Mouse (Mus musculus) kidney, adult 2 months (tissue): ENCODE results near the gene Kcnh1.

Source experiments
- CTCF ChIP-seq: fragments of 200-500 bp; conservative IDR thresholded peaks from 2 replicates; pipeline ENCODE4 v1.5.1; 2011; ENCODE audit warnings: low read depth, mild to moderate bottlenecking, control low read depth, low read length, moderate library complexity, mixed read lengths; ENCODE audit not compliant: insufficient read depth, insufficient read length
- POLR2A ChIP-seq: fragments of 200-500 bp; IDR thresholded peaks from one replicate; pipeline ENCODE4 v1.6.1; 2011; ENCODE audit warnings: low read depth, low read length, control low read depth

DNA sequence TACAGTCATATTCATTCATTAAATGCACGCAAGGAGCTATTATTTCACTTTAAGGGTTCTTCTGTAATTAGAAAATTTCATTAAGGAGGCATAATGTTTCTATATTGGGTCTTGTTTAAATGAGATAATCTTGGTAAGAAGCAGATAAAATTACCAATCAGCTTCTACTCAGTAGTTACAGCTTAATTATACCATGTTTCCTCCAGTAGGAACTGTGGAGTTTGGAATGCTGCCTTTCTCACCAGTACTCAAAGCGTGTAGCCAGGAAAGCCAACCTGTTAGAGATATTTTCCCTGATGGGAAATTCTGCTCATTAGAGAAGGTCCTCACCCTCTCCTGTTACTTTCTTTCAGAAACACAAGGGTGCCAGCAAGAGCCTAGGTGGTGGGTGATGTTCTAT, 240.8 kb downstream of the Kcnh1 start:
- TF ChIP-seq CTCF (no peak), POLR2A (no peak)
